Mouse (Mus musculus): ENCODE data around the gene Gmnn.

DNA sequence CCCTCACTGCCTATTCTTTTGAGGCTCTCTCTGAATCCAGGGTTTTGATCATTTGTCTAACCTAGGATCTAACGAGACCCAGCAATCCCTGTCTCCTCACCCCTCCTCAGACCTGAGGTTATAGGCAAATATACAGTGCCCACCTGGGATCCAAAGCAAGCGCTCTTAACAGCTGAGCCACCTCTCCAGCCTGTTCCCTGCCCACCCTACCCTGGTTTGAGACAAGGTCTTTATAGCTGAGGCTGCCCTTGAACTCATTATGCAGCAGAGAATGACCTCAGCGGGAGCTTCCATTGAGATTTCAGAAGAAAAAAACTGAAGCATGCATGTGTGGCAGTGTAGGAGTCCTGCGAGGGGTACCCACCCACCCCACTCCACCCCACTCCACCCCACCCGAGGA lies 27.2 kb downstream of the Gmnn start:
- TF ChIP-seq POLR2A (IDR thresholded peaks at IDR 0.05; ENCODE audit: borderline replicate concordance, low read depth, low read length) (no peak), CTCF (IDR thresholded peaks at IDR 0.05; ENCODE audit: low read depth, low read length) (no peak)
